Mouse (Mus musculus): Measurements from ENCODE around the gene Nfrkb.

The Nfrkb gene

DNA sequence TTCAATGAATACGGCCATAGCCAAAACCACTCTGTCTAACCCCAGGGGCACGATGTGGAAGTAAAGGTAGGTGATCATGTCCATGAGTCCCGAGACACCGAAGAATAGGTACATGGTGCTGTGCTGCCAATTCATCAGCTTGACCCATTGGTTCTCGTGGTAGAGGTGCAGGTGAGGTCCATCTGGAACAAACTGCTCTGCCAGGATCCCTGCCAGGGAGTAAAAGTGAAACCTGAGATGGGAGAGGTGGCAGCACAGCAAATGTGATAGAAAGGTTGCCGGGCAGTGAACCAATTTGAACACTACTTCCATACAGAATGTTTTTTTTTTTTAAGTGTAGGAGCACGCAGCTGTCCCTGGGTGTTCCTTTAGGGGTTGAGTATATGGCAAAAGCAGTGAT lies 43.0 kb downstream of the Nfrkb start:
- DNase-seq (ENCODE audit: low read depth, low spot score) = no peak

DNA sequence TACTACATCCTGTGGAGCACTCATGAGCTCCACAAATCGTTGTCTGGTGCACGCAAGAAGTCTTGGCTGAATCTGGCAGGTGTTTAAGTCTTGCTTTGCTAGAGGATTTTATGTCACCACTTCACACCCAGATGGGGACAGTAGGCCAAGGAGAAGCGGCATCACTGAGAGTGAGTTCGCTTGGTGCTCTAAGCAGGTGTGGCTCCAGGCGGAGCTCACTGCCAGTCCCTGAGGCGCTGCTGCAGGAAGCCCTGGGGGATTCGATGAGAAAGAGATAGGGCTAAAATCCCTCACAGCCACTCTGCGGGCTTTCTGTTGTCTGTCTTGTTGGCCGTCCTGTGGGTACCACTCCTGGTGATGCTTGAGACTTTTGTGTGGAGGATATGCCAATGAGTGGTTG lies 44.0 kb downstream of the Nfrkb start:
- DNase-seq (ENCODE audit: low read depth, low spot score) = no peak

DNA sequence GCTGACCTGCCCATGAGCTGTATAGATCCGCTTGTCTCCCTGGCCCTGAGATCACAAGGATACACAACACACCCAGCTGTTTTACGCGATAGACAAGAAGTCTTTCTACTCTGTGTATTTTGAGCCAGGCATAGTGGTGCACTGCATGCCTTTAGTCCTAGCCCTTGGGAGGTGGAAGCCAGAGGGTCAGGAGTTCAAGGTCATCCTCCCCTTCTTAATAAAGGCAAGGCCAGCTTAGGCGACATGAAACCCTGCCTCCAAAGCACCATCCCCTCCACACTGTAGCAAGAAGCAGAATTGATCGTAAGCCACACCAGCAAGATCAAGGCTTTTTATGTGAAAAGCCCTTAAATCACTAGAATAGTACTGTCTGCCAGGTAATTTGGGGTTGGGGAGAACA lies 45.8 kb downstream of the Nfrkb start:
- DNase-seq (ENCODE audit: low read depth, low spot score) = no peak

DNA sequence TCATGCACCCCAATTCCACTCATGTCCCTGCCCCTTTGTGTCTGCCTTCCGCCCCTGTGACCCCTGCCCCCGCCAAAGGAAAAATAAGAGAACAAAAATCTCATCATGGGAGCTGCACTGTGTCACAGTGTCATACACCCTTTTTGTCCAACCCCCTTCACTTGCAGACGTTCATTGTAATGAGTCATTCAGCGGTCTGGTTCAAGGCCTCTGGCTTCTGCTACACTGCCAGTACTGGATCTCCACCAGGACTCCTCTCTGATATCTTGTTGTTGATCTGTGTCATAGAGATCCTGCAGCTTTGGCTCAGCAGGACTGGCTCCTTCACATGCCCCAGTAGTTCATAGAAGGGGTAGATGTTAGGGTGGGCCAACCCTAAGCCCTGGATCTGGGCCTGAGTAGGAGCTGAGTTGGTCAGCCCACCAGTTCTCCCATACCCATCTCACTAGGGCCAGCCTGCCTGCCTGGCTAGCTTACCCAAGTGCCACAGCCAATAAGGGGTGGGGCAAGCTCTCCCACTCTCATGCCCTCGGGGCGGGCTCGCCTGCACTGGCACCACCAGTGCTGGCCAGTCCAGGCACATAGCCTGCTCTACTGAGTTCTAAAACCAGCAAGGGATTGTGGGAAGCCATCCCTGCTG lies 46.5 kb downstream of the Nfrkb start:
- no peak for DNase-seq (ENCODE audit: low read depth, low spot score)

DNA sequence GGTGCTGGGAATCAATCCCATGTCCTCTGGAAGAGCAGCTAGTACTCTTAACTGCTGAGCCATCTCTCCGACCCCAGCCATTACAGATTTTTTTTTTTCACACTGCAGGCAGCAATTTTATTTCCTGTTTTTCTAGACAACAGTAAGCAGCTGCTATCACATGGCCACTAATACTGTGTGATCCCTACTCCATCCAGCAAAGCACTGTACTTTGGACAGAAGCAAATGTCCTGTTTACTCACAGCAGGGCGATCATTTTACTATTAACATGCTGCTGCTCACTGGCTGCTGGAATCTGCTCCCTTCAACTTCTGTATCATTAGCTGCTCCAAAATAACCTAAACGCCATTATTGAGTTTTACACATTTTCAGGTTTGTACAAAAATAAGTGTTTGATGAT lies 47.4 kb downstream of the Nfrkb start:
- no peak for DNase-seq (ENCODE audit: low read depth, low spot score)

DNA sequence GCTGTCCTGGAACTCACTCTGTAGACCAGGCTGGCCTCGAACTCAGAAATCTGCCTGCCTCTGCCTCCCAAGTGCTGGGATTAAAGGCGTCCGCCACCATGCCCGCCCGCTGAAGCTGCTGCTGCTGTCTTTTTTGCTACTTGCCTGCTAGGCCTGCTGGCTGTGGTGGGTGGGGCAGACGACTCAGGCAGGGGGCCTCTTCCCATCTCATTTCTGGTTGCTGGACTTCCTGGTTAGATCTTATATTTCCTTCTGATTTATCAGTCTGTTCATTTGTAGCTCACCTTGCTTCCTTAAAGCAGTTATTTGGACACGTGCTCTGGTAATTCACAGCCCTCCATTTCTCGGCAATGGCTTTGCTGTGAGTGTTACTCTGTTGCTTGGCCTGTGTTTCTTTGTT lies 49.4 kb downstream of the Nfrkb start:
- DNase-seq (ENCODE audit: low read depth, low spot score) = no peak

DNA sequence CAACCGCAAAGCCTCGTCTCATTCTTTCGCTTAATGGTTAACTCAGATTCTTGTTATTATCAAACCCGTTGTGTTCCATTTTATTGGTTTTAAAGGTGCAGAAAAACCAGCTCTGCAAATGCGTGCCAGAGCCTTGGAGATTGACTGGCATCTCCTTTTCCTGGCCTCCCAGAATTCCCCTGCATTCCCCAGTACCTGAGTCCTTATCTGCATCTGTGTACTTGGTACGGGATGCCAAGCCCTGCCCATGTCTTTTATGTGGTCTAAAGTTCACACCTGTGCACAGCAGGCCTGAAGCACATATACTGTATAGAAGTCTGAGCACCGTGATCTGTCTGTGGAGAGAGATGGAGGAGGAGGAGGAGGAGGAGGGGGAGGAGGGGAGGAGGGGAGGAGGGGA lies 51.9 kb downstream of the Nfrkb start:
- DNase-seq (ENCODE audit: low read depth, low spot score) = no peak

DNA sequence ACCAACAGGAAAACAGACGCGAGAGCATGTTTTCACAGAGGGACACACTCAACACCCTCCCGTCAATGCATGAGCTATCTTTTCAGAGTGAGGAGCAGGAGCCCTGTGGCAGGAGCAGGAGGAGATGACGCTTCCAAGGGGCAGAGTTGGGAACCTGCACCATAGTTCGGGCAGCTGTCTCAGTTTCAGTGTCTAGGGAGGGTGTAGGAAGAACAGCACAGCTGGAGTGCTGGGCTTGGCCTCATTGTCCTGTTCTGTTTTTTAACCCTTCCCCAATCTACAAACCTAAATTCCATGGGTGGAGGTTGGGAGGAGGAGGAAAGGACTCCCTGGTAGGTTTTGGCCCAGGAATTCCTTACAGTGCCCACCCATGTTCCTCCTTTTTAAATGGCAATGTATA lies 52.8 kb downstream of the Nfrkb start:
- DNase-seq (ENCODE audit: low read depth, low spot score) = no peak

DNA sequence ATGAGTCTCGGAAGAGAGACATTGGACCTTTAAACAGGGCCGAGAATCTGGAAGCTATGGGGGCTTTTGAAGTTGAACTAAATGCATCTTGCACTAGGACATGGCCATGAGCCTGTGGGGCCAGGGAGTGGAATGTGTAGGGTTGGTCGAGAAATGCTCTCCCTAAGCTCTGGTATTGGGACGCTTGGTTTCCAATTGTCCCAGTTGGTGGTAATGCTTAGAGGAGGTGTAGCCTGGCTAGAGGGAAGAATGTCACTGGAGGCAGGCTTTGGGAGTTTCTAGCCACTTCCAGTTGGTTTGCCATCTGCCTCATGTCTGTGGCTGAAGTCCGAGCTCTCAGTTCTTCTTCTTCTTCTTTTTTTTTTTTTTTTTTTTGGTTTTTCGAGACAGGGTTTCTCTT lies 53.3 kb downstream of the Nfrkb start:
- no peak for DNase-seq (ENCODE audit: low read depth, low spot score)

DNA sequence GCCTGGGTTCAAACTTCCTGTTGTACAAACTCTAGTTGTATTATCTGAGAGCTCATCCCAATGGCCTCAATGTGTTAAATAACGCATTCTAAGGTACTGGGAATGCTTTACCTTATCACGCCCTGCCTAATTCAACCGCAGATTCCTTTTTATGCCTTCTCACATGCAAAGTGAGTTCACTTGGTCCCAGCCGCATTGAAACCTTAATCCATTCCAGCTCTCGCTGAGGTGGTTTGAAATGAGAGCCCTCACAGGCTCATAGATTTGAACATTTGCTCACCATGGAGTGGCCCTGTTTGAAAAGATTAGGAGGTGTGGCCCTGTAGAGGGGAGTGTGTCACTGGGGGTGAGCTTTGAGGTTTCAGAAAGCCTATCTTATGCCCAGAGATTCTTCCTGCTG lies 54.4 kb downstream of the Nfrkb start:
- no peak for DNase-seq (ENCODE audit: low read depth, low spot score)

DNA sequence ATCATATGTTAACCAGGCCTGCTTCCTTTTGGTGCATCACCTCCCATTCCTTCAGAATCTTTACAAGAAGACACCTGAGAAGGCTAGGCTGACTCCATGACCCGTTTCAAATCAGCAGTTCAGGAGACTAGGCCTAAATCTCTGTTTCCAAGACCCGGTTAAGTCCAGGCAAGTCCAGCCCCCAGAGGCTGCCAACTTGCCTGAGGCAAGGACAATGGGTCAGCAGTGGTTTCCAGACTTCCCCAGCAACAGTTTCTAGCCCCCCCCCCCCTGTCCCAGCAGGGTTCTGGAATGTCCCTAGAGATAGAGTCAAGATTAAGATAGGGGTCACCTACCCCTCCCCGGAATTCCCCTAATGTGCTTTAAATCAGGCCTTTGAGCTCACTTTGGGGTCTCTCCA lies 55.5 kb downstream of the Nfrkb start:
- DNase-seq (ENCODE audit: low read depth, low spot score) = no peak

DNA sequence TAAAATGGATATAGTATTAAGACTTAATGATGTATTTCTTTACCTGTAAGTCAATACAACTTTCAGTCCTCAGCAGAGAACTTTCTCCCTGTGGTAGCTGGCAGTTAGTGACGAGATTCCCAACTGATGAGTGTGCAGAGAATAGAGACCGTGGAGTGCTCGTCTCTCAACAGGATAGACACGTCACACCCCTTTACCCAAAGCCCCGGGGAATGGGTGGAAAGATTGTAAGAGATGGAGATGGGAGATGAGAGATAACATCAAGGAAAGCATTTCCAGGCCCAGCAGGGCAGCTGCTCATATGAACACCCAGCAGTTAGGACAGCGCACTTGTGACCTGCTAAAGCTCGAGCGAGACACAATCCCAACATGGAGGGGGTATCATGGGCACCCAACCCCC lies 58.2 kb downstream of the Nfrkb start:
- DNase-seq (ENCODE audit: low read depth, low spot score) = no peak

DNA sequence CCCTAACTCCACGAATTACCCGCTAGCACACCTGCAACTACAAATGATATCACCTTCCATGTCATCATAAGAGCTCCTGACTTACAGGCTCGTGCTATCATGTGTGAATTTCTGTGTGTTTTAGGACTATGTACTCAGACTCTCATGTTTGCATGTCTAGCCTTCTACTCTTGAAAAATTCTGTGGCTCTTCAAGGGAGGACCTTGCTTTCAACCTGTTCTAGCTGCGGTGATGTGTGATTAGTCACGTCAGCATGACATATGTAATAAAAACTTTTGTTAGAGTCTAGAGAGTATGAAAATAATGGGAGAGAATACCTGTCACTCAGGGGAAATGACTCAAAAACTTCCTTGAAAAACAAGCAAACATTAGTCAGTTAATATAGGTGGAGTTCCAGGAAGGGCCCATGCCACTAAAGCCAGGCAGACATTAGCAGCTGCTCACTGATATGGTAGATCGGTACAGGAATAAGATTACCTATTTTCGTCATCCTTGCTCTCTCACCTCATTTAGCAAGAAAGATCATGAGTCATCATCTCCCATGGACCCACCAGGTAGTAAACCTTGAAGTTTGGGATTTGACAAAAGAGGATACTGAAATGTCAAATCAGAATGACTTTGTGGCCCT lies 63.3 kb downstream of the Nfrkb start:
- DNase-seq (ENCODE audit: low read depth, low spot score) = no peak

DNA sequence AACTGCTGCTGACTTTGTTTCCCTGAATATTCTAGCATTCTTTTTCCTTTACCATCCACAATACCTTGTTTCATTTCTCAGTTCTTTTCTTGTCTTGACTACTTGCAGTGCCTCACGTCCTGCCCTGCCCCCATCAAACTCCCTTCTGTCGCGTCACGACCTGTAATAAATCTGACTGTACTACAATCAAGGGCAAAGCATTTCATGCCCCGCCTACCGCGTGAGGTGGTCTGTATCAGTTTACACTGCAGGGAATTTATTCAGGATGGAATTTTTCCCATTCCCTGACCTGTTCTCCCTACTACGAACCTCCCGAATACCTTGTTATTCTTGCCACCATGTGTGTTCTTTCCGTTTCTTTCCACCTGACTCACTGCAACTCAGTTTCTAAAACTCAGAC lies 66.2 kb downstream of the Nfrkb start:
- peak; percentile 14 for DNase-seq (ENCODE audit: low read depth, low spot score)

DNA sequence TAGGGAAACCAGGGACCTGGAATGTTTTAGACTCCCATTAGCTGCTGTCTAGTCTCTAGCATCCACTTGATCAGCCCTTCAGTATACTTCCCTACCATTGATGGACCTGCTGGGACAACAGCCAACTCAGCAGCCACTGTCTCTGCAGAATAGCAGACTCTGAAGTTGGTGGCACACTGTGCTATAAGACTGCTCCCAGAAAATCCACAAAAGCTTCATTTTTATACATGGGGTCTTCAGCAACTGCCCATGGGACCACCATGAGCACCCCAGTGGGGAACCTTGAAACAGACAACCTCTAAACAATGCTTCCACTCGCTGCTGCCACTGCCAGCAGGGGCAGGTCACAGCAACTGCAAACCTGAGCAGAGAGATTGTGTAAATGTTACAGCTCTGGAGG lies 68.4 kb downstream of the Nfrkb start:
- no peak for DNase-seq (ENCODE audit: low read depth, low spot score)

DNA sequence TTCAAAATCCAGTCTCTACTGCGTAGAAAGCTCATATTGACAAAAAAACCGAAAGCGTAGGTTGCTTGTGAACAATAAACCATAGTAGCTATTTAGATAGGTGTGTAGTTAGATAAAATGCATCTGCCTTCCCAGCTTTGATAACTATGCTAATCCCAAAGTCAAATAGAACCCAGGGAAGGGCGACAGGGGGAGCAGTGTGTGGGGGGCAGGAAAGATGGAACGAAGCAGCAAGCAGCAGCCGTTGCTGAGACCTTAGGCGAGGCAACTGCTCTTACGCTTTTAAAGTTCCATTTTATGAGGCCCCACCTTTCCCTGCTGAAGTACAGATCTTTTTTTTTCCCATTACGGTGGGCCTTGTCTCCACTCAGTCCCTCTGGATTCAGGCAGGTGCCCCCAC lies 77.2 kb downstream of the Nfrkb start:
- no peak for DNase-seq (ENCODE audit: low read depth, low spot score)

DNA sequence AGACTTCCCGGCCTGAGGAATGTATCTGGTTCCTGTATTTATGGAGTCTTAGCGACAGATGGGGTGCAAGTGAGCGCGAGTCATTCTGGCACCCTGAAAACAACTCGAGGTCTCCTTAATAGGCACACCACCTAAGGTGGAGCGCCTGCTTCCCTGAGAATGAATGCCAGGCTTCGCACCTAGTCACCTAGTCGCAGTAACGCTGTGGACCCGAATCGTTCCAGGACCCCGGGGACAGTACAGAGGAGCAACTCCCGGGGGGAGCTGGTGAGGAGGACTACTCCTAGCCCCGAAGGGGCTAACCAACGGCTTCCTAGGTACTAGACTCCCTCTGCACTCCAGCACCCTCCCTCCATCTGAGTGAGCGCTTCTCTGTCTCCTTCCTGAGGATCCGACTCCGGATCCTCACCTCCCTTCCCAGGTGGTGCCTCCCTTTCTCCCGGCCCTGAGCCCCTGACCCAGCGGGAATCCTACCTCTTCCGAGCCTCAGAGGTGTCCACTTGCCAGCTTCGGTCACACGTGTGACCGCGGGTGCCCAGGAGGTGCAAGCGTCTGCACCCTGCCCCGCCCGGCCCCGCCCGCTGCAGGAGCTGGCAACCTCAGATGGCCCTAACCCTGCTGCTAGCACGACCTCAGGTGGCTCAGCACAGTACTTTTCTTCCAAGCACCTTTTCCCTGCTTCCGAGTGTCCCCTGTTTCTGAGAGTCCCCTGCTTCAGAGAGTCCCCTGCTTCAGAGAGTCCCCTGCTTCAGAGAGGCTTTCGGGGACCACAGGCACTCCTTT lies 77.9 kb downstream of the Nfrkb start, which contains the start of gene Tmem45b:
Gene Tmem45b (minus strand): TSS at position 771 of the 783 bp plus-strand sequence.
- DNase-seq (ENCODE audit: low read depth, low spot score) = no peak

All from embryo, embryonic 11.5 days (tissue).